ENCODE assay signal across 7 mouse cellular contexts in the genomic region with DNA sequence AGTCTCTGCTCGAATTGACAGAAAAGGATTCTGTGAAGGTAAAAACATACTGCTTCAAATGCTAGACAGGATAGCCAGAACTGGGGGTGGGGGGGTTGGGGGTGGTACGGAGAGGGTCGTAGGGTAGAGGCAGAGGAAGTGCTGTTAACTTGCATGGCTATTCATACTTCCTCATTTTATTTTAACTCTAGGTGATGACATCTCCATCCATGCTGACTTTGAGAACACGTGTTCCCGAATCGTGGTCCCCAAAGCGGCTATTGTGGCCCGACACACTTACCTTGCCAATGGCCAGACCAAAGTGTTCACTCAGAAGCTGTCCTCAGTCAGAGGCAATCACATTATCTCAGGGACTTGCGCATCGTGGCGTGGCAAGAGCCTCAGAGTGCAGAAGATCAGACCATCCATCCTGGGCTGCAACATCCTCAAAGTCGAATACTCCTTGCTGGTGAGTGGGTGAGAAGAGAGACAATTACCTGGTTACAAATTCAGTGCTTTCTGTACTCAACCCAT. TPM values are rescaled to one million over a fixed set of nuclear protein-coding genes. Genes with fewer than 3 reads are reported as not detected.
DNase-seq lines count a peak whose midpoint lies in the region; ATAC-seq and TF ChIP-seq lines count a peak whose summit lies in the region.

No protein-coding gene starts in this region.

- in situ Hi-C loops in CH12.LX (cut with MboI; ENCODE audit: low pct_ligation_motif_present, low pct_unique_long_range_greater_than_20kb, low sequenced_read_pairs), result no loop called here

- peak overlapping the region; percentile 97 for H3K4me2 ChIP-seq in CH12.LX (ENCODE audit: insufficient read depth, low read depth, poor library complexity, severe bottlenecking)
- H3K4me2 ChIP-seq in heart, embryonic 12.5 days, result peak overlapping the region; percentile 92
- H3K4me2 ChIP-seq in liver, embryonic 12.5 days, result peak overlapping the region; percentile 79
- H3K4me2 ChIP-seq in stomach, embryonic 15.5 days, result peak overlapping the region; percentile 60

- WGBS in heart, embryonic 12.5 days, result 28% methylated on average over 12 of the region's 12 CpGs
- WGBS in liver, embryonic 12.5 days (ENCODE audit: insufficient replicate concordance), result 27% methylated on average over 12 of the region's 12 CpGs
- WGBS in stomach, embryonic 15.5 days, result 57% methylated on average over 12 of the region's 12 CpGs

- TF ChIP-seq POLR2A in CH12.LX (IDR thresholded peaks at IDR 0.05; ENCODE audit: low read depth, low read length), result no peak

- H3K36me3 ChIP-seq in CH12.LX (replicated peaks in 1 of 2; ENCODE audit: control insufficient read depth in 1 of 2, insufficient read depth in 1 of 2, low read length in 1 of 2), result peaks cover 28 to 30% of the 10 kb centered on the region in 2 experiments
- H3K36me3 ChIP-seq in heart, embryonic 12.5 days, result peaks cover 31% of the 10 kb centered on the region
- peaks cover 25% of the 10 kb centered on the region for H3K36me3 ChIP-seq in liver, embryonic 12.5 days
- H3K36me3 ChIP-seq in stomach, embryonic 15.5 days, result peaks cover 20% of the 10 kb centered on the region

- no peak for ATAC-seq in heart, embryonic 12.5 days (ENCODE audit: insufficient number of reproducible peaks, low FRiP score)
- no peak for ATAC-seq in liver, embryonic 12.5 days
- no peak for ATAC-seq in stomach, embryonic 15.5 days (ENCODE audit: insufficient read depth, low FRiP score, low read depth)

- no peak for TF ChIP-seq EP300 in CH12.LX (IDR thresholded peaks at IDR 0.05; ENCODE audit: low read length)

- H3K9ac ChIP-seq in CH12.LX (ENCODE audit: insufficient read depth, low read depth), result peak overlapping the region; percentile 98
- peak overlapping the region; percentile 93 for H3K9ac ChIP-seq in heart, embryonic 12.5 days
- H3K9ac ChIP-seq in liver, embryonic 12.5 days, result peak overlapping the region; percentile 88
- peak overlapping the region; percentile 77; the same call in 1 of the 2 replicates for H3K9ac ChIP-seq in stomach, embryonic 15.5 days

- TF ChIP-seq RAD21 in CH12.LX (IDR thresholded peaks at IDR 0.05; ENCODE audit: low read depth, low read length), result no peak

- H3K9me3 ChIP-seq in CH12.LX (replicated peaks; ENCODE audit: low read length), result no peaks in the 10 kb centered on the region
- no peaks in the 10 kb centered on the region for H3K9me3 ChIP-seq in heart, embryonic 12.5 days (replicated peaks)
- no peaks in the 10 kb centered on the region for H3K9me3 ChIP-seq in liver, embryonic 12.5 days (replicated peaks)
- no peaks in the 10 kb centered on the region for H3K9me3 ChIP-seq in stomach, embryonic 15.5 days

- TF ChIP-seq CTCF in CH12.LX (conservative IDR thresholded peaks at IDR 0.05 in 1 of 2, IDR thresholded peaks at IDR 0.05 in 1 of 2; ENCODE audit: low read depth in 2 of 2, low read length in 2 of 2), result no peak

- peaks cover 8 to 57% of the 10 kb centered on the region in 2 experiments for H3K4me1 ChIP-seq in CH12.LX (ENCODE audit: control insufficient read depth in 1 of 2, insufficient read depth in 2 of 2)
- H3K4me1 ChIP-seq in heart, embryonic 12.5 days (replicated peaks), result peaks cover 54% of the 10 kb centered on the region
- peaks cover 67% of the 10 kb centered on the region for H3K4me1 ChIP-seq in liver, embryonic 12.5 days
- peaks cover 46% of the 10 kb centered on the region for H3K4me1 ChIP-seq in stomach, embryonic 15.5 days

- H3K27ac ChIP-seq in CH12.LX (ENCODE audit: insufficient read depth, low read depth), result peak overlapping the region; percentile 86
- peak overlapping the region; percentile 97 for H3K27ac ChIP-seq in heart, embryonic 12.5 days (ENCODE audit: poor library complexity, severe bottlenecking)
- H3K27ac ChIP-seq in liver, embryonic 12.5 days, result peak overlapping the region; percentile 69; the same call in 1 of the 2 replicates
- H3K27ac ChIP-seq in stomach, embryonic 15.5 days, result peak overlapping the region; percentile 58

- H3K79me2 ChIP-seq in CH12.LX (replicated peaks; ENCODE audit: control insufficient read depth, extremely low read depth, insufficient read depth, poor library complexity, severe bottlenecking), result peaks cover 41% of the 10 kb centered on the region

- peak overlapping the region; percentile 77 to 100 (median 78) for H3K4me3 ChIP-seq in CH12.LX (replicated peaks in 1 of 3; ENCODE audit: low read depth in 2 of 3, low read length in 2 of 3, poor library complexity in 1 of 3)
- peak overlapping the region; percentile 78 for H3K4me3 ChIP-seq in heart, embryonic 12.5 days
- H3K4me3 ChIP-seq in liver, embryonic 12.5 days, result peak overlapping the region; percentile 72
- H3K4me3 ChIP-seq in stomach, embryonic 15.5 days (replicated peaks), result peak overlapping the region; percentile 65

- dilution Hi-C loops in CH12.LX (cut with MboI; ENCODE audit: extremely low pct_ligation_motif_present, extremely low pct_unique_long_range_greater_than_20kb, low sequenced_read_pairs), result no loop called here

- intact Hi-C loops in left cerebral cortex, postnatal 14 days (cut with DNase I), result no loop called here

- DNase-seq in A20 (ENCODE audit: low read depth, low spot score), result peak; percentile 72
- peak; percentile 60 for DNase-seq in CH12.LX (ENCODE audit: extremely low read depth)
- DNase-seq in embryo, embryonic 11 days, result no peak
- DNase-seq in left cerebral cortex, postnatal 14 days (ENCODE audit: low spot score in 2 of 2), result no peak

- H3K27me3 ChIP-seq in CH12.LX (replicated peaks), result no peaks in the 10 kb centered on the region
- no peaks in the 10 kb centered on the region for H3K27me3 ChIP-seq in heart, embryonic 12.5 days (replicated peaks)
- H3K27me3 ChIP-seq in liver, embryonic 12.5 days (replicated peaks), result no peaks in the 10 kb centered on the region
- H3K27me3 ChIP-seq in stomach, embryonic 15.5 days (replicated peaks), result no peaks in the 10 kb centered on the region

TF ChIP-seq in CH12.LX, 34 proteins besides CTCF, POLR2A, EP300 and RAD21 (continues in another document):
- TF ChIP-seq JUN (IDR thresholded peaks at IDR 0.05; ENCODE audit: insufficient read depth, low read depth, low read length) (no peak), ZC3H11A (IDR thresholded peaks at IDR 0.05; ENCODE audit: low read depth, low read length) (no peak), E2F4 (IDR thresholded peaks at IDR 0.05; ENCODE audit: insufficient replicate concordance, low read depth, low read length) (no peak), CHD2 (IDR thresholded peaks at IDR 0.05; ENCODE audit: low read length) (no peak; the same call in 1 of the 2 replicates), ZMIZ1 (IDR thresholded peaks at IDR 0.05; ENCODE audit: low read depth, low read length) (no peak), MYC (IDR thresholded peaks at IDR 0.05; ENCODE audit: low read depth, low read length) (peak; percentile 99), USF1 (IDR thresholded peaks at IDR 0.05; ENCODE audit: low read depth, low read length) (no peak), MEF2A (IDR thresholded peaks at IDR 0.05; ENCODE audit: borderline replicate concordance, low read depth, low read length) (0 out of 2 replicates have a peak, but pooled peaks have one; percentile 5), KAT2A (IDR thresholded peaks at IDR 0.05; ENCODE audit: insufficient replicate concordance, low read length) (no peak), TBP (conservative IDR thresholded peaks at IDR 0.05; ENCODE audit: low read depth, low read length) (no peak)

RNA-seq across cellular contexts. Expression of gene Txnip, which starts 1.7 kb away (rescaled TPM):
- total RNA-seq in CH12.LX (2012; rRNA removed) (52.5 and 76.7 TPM in 2 replicates), CH12.LX (2014; rRNA removed) (184 and 220 TPM in 2 replicates)
- 39.2 and 41.8 TPM in 2 replicates for polyA plus RNA-seq in CH12.LX (2012; ENCODE audit: insufficient read length, low read depth)
- polyA plus RNA-seq in heart, embryonic 12.5 days (2016; fragmentation: Nextera tagmentation; extraction: Ambion mirVana), result 144 and 150 TPM in 2 replicates
- 28.6 and 29.9 TPM in 2 replicates for polyA plus RNA-seq in liver, embryonic 12.5 days (2016; fragmentation: Nextera tagmentation; extraction: Ambion mirVana)
- 140 and 159 TPM in 2 replicates for polyA plus RNA-seq in stomach, embryonic 15.5 days (2015; fragmentation: Nextera tagmentation; extraction: Ambion mirVana)
- total RNA-seq in left cerebral cortex, postnatal 14 days (2021), result 10 to 100 TPM; 26.9 to 36.8 TPM

RNA-seq across cellular contexts. Expression of gene Gm16253, which starts 17.3 kb away (rescaled TPM):
- 0.38 and 0.72 TPM in 2 replicates for total RNA-seq in CH12.LX (2012; rRNA removed)
- total RNA-seq in CH12.LX (2014; rRNA removed), result not detected in 2 replicates
- 0.46 TPM in 1 of 2 replicates, not detected in the other for polyA plus RNA-seq in CH12.LX (2012; ENCODE audit: insufficient read length, low read depth)
- 1.6 and 2.4 TPM in 2 replicates for polyA plus RNA-seq in heart, embryonic 12.5 days (2016; fragmentation: Nextera tagmentation; extraction: Ambion mirVana)
- 0.24 and 0.26 TPM in 2 replicates for polyA plus RNA-seq in liver, embryonic 12.5 days (2016; fragmentation: Nextera tagmentation; extraction: Ambion mirVana)
- 1.6 and 1.8 TPM in 2 replicates for polyA plus RNA-seq in stomach, embryonic 15.5 days (2015; fragmentation: Nextera tagmentation; extraction: Ambion mirVana)
- not detected for total RNA-seq in left cerebral cortex, postnatal 14 days (2021)

RNA-seq across cellular contexts. Expression of gene Hfe2, which starts 34.5 kb away (rescaled TPM):
- total RNA-seq in CH12.LX (2012; rRNA removed) (not detected in 2 replicates), CH12.LX (2014; rRNA removed) (not detected in 2 replicates)
- polyA plus RNA-seq in CH12.LX (2012; ENCODE audit: insufficient read length, low read depth), result not detected in 2 replicates
- polyA plus RNA-seq in heart, embryonic 12.5 days (2016; fragmentation: Nextera tagmentation; extraction: Ambion mirVana), result 7.9 and 9.2 TPM in 2 replicates
- polyA plus RNA-seq in liver, embryonic 12.5 days (2016; fragmentation: Nextera tagmentation; extraction: Ambion mirVana), result 0.68 and 0.98 TPM in 2 replicates
- 0.72 and 0.78 TPM in 2 replicates for polyA plus RNA-seq in stomach, embryonic 15.5 days (2015; fragmentation: Nextera tagmentation; extraction: Ambion mirVana)
- total RNA-seq in left cerebral cortex, postnatal 14 days (2021), result under 1 TPM; 0.18 to 0.42 TPM

RNA-seq across cellular contexts. Expression of gene Polr3gl, which starts 34.5 kb away (rescaled TPM):
- total RNA-seq in CH12.LX (2012; rRNA removed), result 10.4 and 13.7 TPM in 2 replicates
- 15.7 and 16.6 TPM in 2 replicates for total RNA-seq in CH12.LX (2014; rRNA removed)
- 18.8 and 28.4 TPM in 2 replicates for polyA plus RNA-seq in CH12.LX (2012; ENCODE audit: insufficient read length, low read depth)
- polyA plus RNA-seq in heart, embryonic 12.5 days (2016; fragmentation: Nextera tagmentation; extraction: Ambion mirVana), result 39.2 and 39.3 TPM in 2 replicates
- polyA plus RNA-seq in liver, embryonic 12.5 days (2016; fragmentation: Nextera tagmentation; extraction: Ambion mirVana), result 16.7 and 19.8 TPM in 2 replicates
- 35.3 and 37.3 TPM in 2 replicates for polyA plus RNA-seq in stomach, embryonic 15.5 days (2015; fragmentation: Nextera tagmentation; extraction: Ambion mirVana)
- total RNA-seq in left cerebral cortex, postnatal 14 days (2021), result 10 to 100 TPM; 26.6 to 29.7 TPM

RNA-seq across cellular contexts. Expression of gene Ankrd34a, which starts 37.0 kb away (rescaled TPM):
- total RNA-seq in CH12.LX (2012; rRNA removed) (0.04 TPM in 2 replicates), CH12.LX (2014; rRNA removed) (not detected in 2 replicates)
- polyA plus RNA-seq in CH12.LX (2012; ENCODE audit: insufficient read length, low read depth), result 0.11 TPM in 1 of 2 replicates, not detected in the other
- 9.2 and 9.5 TPM in 2 replicates for polyA plus RNA-seq in heart, embryonic 12.5 days (2016; fragmentation: Nextera tagmentation; extraction: Ambion mirVana)
- 0.33 and 0.44 TPM in 2 replicates for polyA plus RNA-seq in liver, embryonic 12.5 days (2016; fragmentation: Nextera tagmentation; extraction: Ambion mirVana)
- 2.2 and 2.5 TPM in 2 replicates for polyA plus RNA-seq in stomach, embryonic 15.5 days (2015; fragmentation: Nextera tagmentation; extraction: Ambion mirVana)
- 10 to 100 TPM; 69.9 to 72.6 TPM for total RNA-seq in left cerebral cortex, postnatal 14 days (2021)

Comparison
In these comparisons a context has a peak if more than half of its experiments do, and no peak if none do; other contexts are left out.
1. DNase-seq: peak in A20 (single experiment) and CH12.LX (single experiment); none in embryo, embryonic 11 days (single experiment) and left cerebral cortex, postnatal 14 days (0 of 2).
2. Peak in every context shown above with its lines, with median percentiles within 50 percentile points of each other: H3K27ac ChIP-seq, H3K4me2 ChIP-seq, H3K4me3 ChIP-seq and H3K9ac ChIP-seq.